Mouse (Mus musculus): ENCODE data around the gene Ralgapb.

The Ralgapb gene

DNA sequence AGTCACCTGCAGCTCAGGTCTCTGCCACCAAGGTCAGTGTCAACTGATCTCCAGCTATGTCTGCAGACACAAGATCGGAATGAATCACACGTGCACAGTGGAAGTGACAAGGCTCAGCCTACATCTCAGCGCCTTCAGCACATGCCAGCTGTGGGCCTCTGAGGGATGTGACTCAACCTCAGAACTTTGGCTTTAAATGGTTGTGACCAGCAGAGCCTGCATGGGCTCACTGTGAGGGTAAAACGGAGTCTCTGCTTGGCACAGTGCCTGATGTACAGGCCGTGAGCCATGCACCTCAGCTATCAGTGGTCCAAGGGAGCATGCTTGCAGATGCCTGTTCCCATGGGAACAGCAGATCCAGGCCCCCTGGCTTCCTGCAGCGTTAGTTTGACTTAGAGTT, 108.9 kb downstream of the Ralgapb start:
- no peak for DNase-seq (ENCODE audit: low read depth, low spot score)

DNA sequence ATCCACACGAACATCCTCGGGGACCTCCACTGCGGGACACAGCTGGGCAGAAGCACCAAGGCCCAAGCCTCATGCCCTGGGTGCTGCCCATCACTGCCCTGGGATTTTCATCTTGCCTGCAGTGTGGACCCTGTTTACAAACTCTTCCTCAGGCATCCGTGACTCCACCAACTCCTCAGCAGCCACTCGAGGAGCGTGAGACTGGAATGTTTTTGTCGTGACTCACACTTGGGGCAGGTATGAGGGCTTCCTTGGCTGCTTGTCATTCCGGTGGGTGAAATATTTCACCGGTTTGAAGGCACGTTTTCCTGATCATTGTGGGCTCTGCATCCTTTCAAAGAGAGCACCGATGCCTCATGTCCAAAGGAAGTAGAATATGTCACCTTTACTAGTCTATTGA, 109.4 kb downstream of the Ralgapb start:
- no peak for DNase-seq (ENCODE audit: low read depth, low spot score)

DNA sequence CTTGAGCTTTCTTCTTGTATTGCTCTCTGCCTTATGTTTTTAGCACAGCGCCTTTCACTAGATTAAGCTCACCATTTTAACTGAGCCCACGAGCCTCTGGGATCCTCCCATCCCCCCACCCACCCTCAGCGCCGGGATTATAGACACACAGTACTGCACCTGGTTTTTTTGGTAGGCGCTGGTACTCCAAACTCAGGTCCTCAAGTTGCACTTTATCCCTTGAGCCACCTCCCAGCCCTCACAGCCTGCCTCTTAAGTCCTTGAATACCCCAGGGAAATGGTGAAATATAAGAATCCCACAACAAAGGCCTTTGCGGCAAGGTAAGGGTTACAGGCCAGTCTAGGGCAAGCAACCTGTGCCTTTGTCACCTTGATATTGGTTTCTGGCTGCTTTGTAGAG, 110.2 kb downstream of the Ralgapb start:
- DNase-seq (ENCODE audit: low read depth, low spot score), result no peak

DNA sequence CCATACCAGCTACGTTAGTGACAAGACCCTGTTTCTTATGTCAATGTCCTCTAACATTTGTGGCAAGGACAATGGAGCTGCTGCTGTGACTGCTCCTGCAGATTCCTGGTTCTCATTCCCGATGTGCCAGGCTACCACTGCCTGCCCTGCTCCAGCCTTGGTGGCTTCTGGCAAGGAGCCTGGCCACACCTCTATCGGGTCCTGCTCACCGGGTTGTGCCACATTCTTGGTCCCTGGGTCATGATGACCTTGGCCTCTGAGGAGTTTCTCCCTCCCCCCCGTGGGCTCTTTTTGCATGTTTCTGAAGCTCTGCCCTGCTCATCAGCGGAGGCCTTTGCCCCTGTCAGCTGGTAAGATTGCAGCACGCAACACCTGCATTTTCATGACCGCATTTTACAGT, 113.4 kb downstream of the Ralgapb start:
- no peak for DNase-seq (ENCODE audit: low read depth, low spot score)

GRCm38 (mm10) chr2:158524129-158524860, 114.6 kb downstream of the Ralgapb start:
- DNase-seq (ENCODE audit: low read depth, low spot score), result no peak

DNA sequence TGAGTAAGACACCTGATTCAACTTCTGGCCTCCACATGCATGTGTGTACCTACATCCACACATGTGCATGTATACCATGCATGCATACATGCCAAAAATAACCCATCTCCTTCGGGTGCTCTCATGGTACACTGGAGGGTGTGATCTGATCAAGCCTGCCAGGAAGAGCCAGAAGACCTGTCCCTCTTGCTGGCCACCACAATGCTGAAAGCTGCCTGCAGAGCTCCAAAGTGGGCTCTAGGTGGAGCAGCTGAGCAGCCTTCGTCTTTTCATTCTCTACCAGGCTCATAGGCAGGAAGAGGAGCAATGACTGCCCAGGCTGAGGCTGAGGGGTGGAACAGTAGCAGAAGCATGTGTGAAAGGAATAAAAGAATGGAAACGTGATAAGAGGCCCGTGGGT, 124.4 kb downstream of the Ralgapb start:
- DNase-seq (ENCODE audit: low read depth, low spot score), result peak; percentile 37

GRCm38 (mm10) chr2:158534559-158534958, 124.9 kb downstream of the Ralgapb start:
- no peak for DNase-seq (ENCODE audit: low read depth, low spot score)

DNA sequence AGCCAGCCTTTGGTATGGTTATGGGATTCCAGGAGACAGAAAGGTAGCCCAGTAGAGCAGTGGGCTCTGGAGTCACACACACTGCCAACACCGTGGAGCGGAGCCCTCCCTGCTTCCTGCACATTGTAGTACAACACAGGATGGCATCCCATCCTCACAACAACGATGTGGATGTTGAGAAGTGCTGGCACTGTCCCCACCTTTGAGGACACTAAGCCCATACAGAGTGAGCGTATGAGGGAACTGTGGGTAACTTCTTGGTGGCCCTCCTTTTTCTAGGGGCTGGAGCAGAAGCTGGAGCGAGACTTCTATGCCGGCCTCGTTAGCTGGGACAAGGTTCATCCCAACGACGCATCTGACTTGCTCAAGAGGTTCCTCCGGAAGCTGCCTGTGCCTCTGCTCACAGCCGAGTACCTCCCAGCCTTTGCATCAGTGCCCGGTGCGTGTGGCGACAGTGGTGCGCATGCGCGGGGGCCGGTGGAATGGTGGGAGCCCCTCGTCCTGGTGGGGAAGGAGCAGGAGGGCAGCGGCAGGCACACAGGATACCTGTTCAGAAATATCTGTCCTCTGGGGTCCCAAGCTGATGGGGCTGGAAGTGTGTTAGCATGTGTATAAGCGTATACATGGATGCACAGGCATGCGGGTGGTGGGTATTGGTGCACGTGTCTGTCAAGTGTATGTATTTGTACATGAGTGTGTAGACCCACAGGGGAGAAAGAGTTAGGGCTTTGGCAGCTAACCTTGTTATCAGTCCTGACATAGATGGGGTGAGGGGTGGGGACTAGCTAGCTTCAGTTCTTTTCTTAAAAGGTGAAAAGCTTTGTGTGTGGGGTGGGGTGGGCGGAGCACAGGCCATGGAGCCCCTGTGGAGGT, 130.0 kb downstream of the Ralgapb start:
- no peak for DNase-seq (ENCODE audit: low read depth, low spot score)

DNA sequence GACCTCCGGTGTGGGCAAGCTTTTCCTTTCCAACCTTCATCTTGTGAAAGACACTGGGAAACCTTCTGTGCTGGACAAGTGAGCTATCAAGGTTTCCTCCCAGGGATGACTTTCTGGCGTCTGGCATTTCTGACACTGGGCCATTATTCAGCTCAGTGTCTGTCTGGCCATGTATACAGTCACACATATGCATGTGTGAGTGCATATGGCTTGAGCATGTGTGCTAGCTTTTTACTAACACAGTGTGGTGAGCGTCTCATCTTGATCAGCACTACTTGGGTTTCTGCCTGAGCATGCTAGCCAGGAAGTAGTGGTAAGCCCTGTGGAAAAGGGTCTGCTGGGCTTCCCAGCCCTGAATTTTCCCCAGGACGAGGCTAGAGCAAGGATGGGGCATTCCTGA, 131.6 kb downstream of the Ralgapb start:
- no peak for DNase-seq (ENCODE audit: low read depth, low spot score)

- DNase-seq (ENCODE audit: low read depth, low spot score), result no peak
These were observed 135.6 kb downstream of the Ralgapb start for GRCm38 (mm10) chr2:158545266-158545665.

DNA sequence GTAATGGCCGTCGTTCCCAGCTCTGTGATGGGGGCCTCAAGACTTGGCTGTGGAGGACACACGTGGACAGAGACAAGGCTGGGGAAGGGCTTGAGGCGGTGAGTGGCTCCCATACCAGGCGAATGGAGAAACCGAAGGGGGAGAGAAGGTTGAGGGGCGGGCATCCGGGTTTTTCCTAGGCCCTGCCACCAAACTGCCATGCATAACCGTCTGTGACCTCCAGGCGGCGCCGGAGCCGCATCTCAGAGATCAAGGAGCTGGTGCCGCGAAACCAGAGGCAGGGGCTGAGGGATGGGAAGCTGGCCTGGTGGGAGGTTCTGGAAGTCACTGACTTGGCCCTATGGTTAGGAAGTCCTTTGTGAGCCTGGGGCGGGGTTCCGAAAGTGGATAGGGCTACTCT, 137.1 kb downstream of the Ralgapb start:
- no peak for DNase-seq (ENCODE audit: low read depth, low spot score)
